Mouse (Mus musculus) cortical plate, adult 2 months (tissue): ENCODE results near the gene Snx18. TPM values are rescaled to one million over a fixed set of nuclear protein-coding genes. Genes with fewer than 3 reads are reported as not detected.
A peak's percentile ranks its signal among the peaks of the same experiment; 100 is the strongest.

ENCODE experiments used
- H3K27ac ChIP-seq: fragments of 200-500 bp; 2 replicates; pipeline ENCODE4 v1.5.1; 2012; ENCODE audit warnings: low read length, control low read depth, inconsistent platforms; ENCODE audit not compliant: insufficient read depth
- H3K4me1 ChIP-seq: fragments of 200-500 bp; 2 replicates; pipeline ENCODE4 v1.6.1; 2011; ENCODE audit warnings: low read length; ENCODE audit not compliant: control insufficient read depth, insufficient read depth
- H3K4me3 ChIP-seq: fragments of 200-500 bp; 2 replicates; pipeline ENCODE4 v1.5.1; 2011; ENCODE audit warnings: mild to moderate bottlenecking, low read length, control low read depth; ENCODE audit not compliant: insufficient read depth
- CTCF ChIP-seq: fragments of 200-500 bp; IDR thresholded peaks from 2 replicates; pipeline ENCODE4 v1.5.1; 2011; ENCODE audit warnings: mild to moderate bottlenecking, control low read depth, low read length; ENCODE audit not compliant: insufficient read depth; ENCODE audit errors: extremely low read depth
- POLR2A ChIP-seq: fragments of 200-500 bp; IDR thresholded peaks from 2 replicates; pipeline ENCODE4 v1.6.1; 2011; ENCODE audit warnings: mild to moderate bottlenecking, low read length, control low read depth; ENCODE audit not compliant: insufficient read depth; ENCODE audit errors: extremely low read depth
- polyA plus RNA-seq: library from polyadenylated mRNA; depleted of rRNA; stranded (reverse); fragments of >200 nt; gene quantifications from 2 replicates; pipeline ENCODE4 v1.2.3, GENCODE M21; 2012

Snx18 gene
- polyA plus RNA-seq, 1 experiment = 13.8 TPM

DNA sequence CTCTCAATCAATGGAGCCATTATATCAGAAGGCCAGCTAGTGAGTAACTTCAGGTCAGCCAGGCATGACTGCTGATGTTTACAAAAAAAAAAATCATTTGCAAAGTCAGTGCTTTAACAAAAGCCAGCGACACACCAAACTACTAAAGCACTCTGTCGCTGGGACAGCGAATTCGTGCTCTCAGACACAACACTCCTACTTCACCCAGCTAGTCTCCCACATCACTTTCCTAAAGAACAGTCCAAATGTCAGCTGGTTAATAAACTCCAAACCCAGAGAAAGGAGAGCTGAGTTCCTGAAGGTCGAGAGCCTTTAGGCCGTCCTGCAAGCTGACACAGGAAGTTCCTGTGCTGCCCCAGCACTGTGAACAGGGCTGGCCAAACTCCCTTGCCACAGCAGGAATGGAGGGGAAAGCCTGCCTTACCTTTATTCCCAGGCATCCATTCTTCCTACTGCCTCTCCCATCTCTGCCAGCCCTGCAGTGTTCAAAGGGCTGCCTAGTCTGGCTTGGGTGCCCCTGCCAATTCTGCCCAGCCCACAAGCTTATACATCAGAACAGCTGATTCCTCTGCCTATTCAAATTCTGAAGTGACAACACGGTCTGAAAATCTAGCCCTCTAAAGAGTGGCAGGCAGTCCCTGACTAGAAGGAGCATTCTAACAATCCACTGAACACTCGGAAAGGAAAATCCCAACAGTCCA lies 2.2 kb downstream of the Snx18 start:
- H3K27ac ChIP-seq = peak overlapping the region; percentile 52

DNA sequence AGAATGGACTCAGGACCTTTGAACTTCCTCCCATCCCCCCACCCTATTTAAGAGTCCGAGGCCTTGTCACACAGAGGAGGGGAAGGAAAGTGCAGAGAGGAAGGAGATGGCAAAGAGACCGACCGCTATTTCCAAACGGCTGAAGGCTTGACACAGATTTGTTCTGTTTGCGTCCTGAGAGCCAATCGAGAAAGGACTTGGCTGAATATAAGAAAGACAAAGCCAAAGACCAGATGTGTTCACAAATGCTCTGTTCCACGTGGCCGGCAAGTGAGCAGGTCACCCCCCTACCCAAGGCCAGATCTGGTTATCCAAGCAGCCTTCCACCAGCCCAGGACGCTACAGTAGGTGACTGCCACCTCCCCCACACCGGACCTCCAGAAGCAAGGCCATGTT lies 2.8 kb downstream of the Snx18 start:
- Histone ChIP-seq H3K4me1 (peaks cover 4% of the 10 kb centered on the region; the same call in 1 of the 2 replicates), H3K27ac (peak overlapping the region; percentile 52)
- no peak for TF ChIP-seq CTCF

More for the DNA sequence above, 2.2 kb downstream of the Snx18 start:
- Histone ChIP-seq H3K4me1 (peaks cover 1% of the 10 kb centered on the region; the same call in 1 of the 2 replicates), H3K4me3 (peak overlapping the region; percentile 59)
- no peak for TF ChIP-seq CTCF
- no peak for TF ChIP-seq POLR2A

DNA sequence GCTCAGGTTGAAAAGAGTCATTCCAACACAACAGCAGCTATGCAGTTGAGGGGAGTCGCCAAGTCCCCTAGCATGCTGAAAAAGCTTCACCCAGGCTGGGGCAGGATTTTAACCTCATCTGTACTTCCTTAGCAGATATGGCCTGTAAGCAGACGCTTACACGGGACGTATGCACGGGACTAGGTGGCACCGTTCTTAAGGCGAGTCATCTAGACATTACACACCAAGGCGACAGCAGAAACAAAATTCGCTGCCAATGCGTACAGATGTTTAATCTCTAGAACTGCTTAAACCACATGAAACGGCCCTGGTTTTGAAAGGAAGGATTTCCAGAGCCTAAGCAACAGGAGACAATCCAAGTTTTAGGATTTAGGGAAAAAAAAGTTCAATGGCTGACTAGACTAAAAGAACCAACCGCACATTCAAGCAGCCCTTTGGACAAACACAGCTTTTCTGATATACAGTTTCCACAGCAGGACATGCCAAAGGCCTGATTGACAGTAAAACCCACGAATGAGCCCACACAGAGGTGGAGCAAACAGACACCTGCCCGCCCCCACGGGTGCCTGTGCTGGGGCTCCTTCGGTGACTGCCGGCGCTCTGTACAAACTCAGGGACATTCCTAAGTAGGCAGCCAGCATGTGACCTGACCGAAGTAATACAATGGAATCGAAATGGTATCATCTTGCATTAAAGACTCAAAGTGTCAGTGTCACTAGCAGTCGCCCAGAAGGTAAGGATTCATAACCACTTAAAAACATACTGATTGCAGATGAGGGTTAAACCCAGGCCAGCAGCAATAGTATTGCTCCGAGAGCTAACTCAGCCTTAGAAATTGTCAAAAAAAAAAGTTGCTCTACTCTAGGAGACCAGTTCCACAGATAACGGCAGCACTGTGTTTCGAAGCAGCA lies 3.5 kb downstream of the Snx18 start:
- peaks cover 4% of the 10 kb centered on the region; the same call in 1 of the 2 replicates for H3K4me1 ChIP-seq
- TF ChIP-seq POLR2A (no peak), CTCF (no peak)
- peak overlapping the region; percentile 52 for H3K27ac ChIP-seq
- H3K4me3 ChIP-seq = peak overlapping the region; percentile 59

More for the DNA sequence above, 2.8 kb downstream of the Snx18 start:
- peak overlapping the region; percentile 59 for H3K4me3 ChIP-seq

DNA sequence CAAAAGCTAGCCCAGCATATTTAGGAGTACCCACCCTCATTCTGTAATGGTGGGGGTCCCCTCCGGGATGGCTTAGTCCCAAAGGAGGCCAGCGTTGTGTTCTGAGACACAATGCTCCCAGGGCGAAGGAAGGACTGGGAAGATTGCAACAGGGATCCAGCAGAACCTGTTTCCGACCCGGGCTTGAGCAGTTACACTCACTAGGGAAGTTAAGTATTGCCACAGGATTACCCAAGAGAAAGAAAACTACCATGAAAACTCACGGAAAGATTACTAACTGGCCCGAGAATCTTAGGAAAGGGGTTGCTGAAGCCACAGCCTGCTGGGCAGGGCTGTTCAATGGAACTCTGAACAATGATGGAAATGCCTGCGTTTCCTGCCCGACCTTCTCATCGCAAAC lies 4.5 kb downstream of the Snx18 start:
- H3K27ac ChIP-seq = no peak overlapping the region
- TF ChIP-seq POLR2A = no peak
- TF ChIP-seq CTCF = no peak
- peaks cover 6% of the 10 kb centered on the region; the same call in 1 of the 2 replicates for H3K4me1 ChIP-seq
- H3K4me3 ChIP-seq = peak overlapping the region; percentile 59; the same call in 1 of the 2 replicates

DNA sequence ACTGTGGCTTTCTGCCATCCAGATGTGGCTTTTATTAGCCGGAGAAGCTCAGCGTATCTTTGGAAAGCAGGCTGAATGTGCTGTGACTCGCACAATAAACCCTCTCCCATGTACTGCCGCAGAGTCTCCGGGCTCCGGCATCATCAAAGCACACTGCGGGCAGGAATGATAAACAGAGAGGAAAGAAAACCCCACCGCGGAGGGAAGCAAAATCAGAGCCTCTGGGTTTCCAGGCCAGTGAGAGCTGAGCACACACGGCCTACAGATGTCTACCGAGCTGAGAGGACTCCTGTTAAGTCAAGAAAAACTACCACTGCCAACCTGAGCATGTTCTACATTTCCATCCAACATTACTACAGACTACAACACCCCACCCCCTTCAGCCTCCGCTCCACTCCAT lies 5.0 kb downstream of the Snx18 start:
- Histone ChIP-seq H3K4me3 (peak overlapping the region; percentile 9; the same call in 1 of the 2 replicates), H3K27ac (no peak overlapping the region), H3K4me1 (peaks cover 6% of the 10 kb centered on the region; the same call in 1 of the 2 replicates)
- no peak for TF ChIP-seq CTCF
- no peak for TF ChIP-seq POLR2A

DNA sequence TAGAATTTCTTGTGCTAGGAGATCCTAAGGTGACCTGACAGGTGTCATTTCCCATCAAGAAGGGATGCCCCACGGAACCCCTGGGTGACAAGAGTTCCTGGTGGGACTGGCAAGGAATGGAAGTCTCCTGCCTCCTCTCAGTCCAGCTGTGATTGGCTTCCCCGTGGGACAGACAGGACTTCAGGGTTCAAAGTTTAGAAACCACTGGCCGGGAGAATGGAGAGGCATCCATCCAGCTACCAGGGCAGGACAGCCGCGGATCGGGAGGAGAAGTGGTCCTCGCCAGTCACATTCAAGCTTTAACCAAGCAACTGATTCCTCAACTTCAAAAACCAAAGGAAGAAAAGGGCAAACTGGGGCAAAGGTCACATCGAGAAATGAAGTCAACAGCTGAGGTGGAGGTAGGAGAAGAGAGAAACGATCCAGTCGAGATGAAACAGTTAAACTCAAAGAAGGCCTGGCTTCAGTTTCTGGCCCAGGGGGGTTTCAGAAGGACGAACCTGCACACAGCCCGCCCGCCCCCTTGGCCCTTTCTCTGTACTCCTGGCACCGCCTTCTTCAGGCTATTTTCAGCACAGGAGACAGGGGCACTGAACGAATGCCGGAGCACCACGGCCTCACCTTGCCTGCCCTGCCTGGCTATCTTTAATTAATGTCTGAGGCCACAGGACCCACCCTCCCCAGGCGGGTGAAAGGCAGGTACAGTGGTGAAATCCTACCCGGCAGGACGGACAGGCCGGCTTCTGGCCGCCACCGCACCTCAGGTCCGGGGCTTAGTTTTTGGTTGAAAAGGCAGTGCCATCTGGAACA lies 6.0 kb downstream of the Snx18 start:
- Histone ChIP-seq H3K4me3 (peak overlapping the region; percentile 9; the same call in 1 of the 2 replicates), H3K27ac (no peak overlapping the region), H3K4me1 (peaks cover 12% of the 10 kb centered on the region; the same call in 1 of the 2 replicates)
- TF ChIP-seq CTCF = no peak
- no peak for TF ChIP-seq POLR2A

DNA sequence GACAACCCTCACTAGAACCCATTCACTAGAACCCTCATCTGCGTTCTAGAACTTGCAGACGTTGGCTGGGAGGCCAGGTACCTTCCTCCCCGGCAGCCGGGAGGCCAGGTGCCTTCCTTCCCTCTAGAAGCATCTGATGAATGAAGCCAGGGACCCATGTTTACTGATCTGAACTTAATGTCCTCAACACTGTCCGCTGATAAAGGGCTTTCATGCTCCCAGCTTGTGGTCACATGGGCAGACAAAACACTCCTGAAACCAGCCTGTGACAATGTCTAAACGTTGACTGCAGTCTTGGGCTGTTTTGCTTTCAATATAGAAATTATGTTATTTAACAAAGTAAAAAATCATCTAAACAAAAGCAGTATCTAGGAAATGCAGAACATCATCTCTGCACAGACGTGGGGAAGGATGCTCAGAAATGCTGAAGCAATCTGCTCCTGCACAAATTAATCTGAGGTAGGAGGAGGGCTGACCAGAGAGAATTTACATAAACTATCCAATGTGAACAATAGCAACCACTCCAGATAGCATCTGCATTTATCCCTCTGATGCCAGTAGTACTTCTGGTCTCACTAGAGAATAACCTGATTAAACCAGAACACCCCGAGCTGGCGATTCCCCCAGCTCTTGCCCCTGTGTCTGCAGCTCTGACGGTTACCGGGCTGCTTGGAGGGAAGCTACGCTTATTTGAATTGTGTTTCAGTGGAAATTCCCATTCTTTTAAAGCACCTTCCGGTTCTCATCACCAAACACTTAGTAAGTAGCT lies 7.4 kb downstream of the Snx18 start:
- H3K27ac ChIP-seq = no peak overlapping the region
- no peak overlapping the region for H3K4me3 ChIP-seq
- TF ChIP-seq POLR2A (no peak), CTCF (no peak)
- peaks cover 14% of the 10 kb centered on the region; the same call in 1 of the 2 replicates for H3K4me1 ChIP-seq

DNA sequence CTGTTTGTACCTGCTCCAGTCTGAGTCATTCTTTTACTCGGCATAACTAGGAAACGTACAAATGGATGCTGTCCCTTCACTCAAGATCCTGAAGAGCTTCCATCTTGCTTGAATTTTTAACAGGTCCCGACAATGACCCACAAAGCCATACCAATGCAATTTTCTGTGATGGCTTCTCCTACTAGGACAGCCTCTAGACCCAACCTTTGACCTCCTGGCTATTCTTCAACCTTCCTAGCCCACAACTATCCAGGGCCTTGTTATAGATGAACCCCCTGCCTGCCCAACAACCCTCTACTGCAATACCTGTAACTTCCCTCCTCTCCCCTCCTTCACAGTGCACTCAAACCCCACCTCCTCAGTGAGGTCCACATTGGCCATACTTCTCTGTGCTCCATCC lies 8.9 kb downstream of the Snx18 start:
- Histone ChIP-seq H3K4me1 (peaks cover 14% of the 10 kb centered on the region; the same call in 1 of the 2 replicates), H3K27ac (no peak overlapping the region), H3K4me3 (no peak overlapping the region)
- TF ChIP-seq POLR2A = no peak
- TF ChIP-seq CTCF = no peak

DNA sequence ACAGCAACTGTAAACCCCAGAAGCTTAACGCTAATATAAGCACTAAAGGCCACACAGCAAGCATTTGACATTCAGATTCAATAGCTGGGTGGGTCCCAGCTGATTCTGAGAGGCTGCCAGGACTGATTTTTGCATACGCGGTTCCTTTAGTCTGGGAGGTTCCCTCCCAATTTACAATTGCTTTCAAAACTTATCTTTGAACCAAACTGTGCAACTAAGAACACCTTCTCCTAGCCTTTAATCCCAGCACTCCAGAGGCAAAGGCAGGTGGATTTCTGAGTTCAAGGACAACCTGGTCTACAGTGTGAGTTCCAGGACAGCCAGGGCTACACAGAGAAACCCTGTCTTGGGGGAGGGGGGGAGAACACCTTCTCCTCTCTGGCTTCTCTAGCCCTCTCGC lies 10.5 kb downstream of the Snx18 start:
- Histone ChIP-seq H3K4me1 (peaks cover 16% of the 10 kb centered on the region; the same call in 1 of the 2 replicates), H3K27ac (no peak overlapping the region), H3K4me3 (no peak overlapping the region)
- TF ChIP-seq POLR2A (no peak), CTCF (no peak)
